Mouse (Mus musculus) midbrain, postnatal 0 days (tissue): ENCODE results near the gene Rtn4rl1. TPM values are rescaled to one million over a fixed set of nuclear protein-coding genes. Genes with fewer than 3 reads are reported as not detected.

ENCODE experiments used
- ATAC-seq: fragments of 200-750 bp; cut with Nextera tagmentation; 2 replicates; pipeline ENCODE4 v1.8.0; 2017; ENCODE audit warnings: moderate number of reproducible peaks, mild to moderate bottlenecking, moderate TSS enrichment, moderate library complexity; ENCODE audit not compliant: low FRiP score
- DNase-seq: peaks from one replicate; pipeline ENCODE4 v3.0.0-alpha.2; 2015; ENCODE audit warnings: low spot score
- H3K27ac ChIP-seq: fragments of 300-500 bp; sonication (generic); 2 replicates; pipeline ENCODE4 v1.5.1; 2014; ENCODE audit warnings: low read depth, mild to moderate bottlenecking, low read length, mixed read lengths
- H3K27me3 ChIP-seq: fragments of 300-500 bp; sonication (generic); 2 replicates; pipeline ENCODE4 v1.6.1; 2014; ENCODE audit warnings: low read length, control low read depth, mixed read lengths; ENCODE audit not compliant: insufficient read depth
- H3K36me3 ChIP-seq: fragments of 300-500 bp; sonication (generic); 2 replicates; pipeline ENCODE4 v1.6.1; 2014; ENCODE audit warnings: low read length, control low read depth, mixed read lengths; ENCODE audit not compliant: insufficient read depth
- H3K4me1 ChIP-seq: fragments of 300-500 bp; sonication (generic); 2 replicates; pipeline ENCODE4 v1.6.1; 2014; ENCODE audit warnings: mild to moderate bottlenecking, control low read depth, antibody characterized with exemption, low read length, mixed read lengths; ENCODE audit not compliant: insufficient read depth
- H3K4me2 ChIP-seq: fragments of 300-500 bp; sonication (generic); 2 replicates; pipeline ENCODE4 v1.6.1; 2014; ENCODE audit warnings: low read depth, mild to moderate bottlenecking, low read length, mixed read lengths; ENCODE audit not compliant: poor library complexity, severe bottlenecking
- H3K4me3 ChIP-seq: fragments of 300-500 bp; sonication (generic); 2 replicates; pipeline ENCODE4 v1.5.1; 2014; ENCODE audit warnings: low read depth, mild to moderate bottlenecking, low read length, moderate library complexity
- H3K9ac ChIP-seq: fragments of 300-500 bp; sonication (generic); replicated peaks from 2 replicates; pipeline ENCODE4 v1.6.1; 2014; ENCODE audit warnings: mild to moderate bottlenecking, low read length, moderate library complexity, mixed read lengths; ENCODE audit not compliant: poor library complexity, severe bottlenecking
- H3K9me3 ChIP-seq: fragments of 300-500 bp; sonication (generic); 2 replicates; pipeline ENCODE4 v1.6.1; 2016; ENCODE audit warnings: low read length, control low read depth
- CTCF ChIP-seq: IDR thresholded peaks from 2 replicates; pipeline ENCODE4 v1.5.1; 2016; ENCODE audit warnings: antibody characterized with exemption, mild to moderate bottlenecking
- WGBS: fragments of 180-500 bp; shearing (Covaris S2); extraction: QIAGEN DNeasy Blood & Tissue Kit; methylation state at CpG from one replicate; pipeline ENCODE4 v1.1.7; 2014; 5-methylcytosine and 5-hydroxymethylcytosine counted together
- polyA plus RNA-seq: library from polyadenylated mRNA; unstranded; fragments of >200 nt; fragmentation: Nextera tagmentation; extraction: Ambion mirVana; gene quantifications from 2 replicates; pipeline ENCODE4 v1.2.1, GENCODE M21; 2015
- total RNA-seq: library from RNA; depleted of rRNA; stranded (reverse); fragments of >200 nt; gene quantifications from 2 replicates; pipeline ENCODE4 v1.2.3, GENCODE M21; 2014

Rtn4rl1 gene
- total and polyA plus RNA-seq, 2 experiments from 2014 or later = 17.5 to 18.5 TPM

DNA sequence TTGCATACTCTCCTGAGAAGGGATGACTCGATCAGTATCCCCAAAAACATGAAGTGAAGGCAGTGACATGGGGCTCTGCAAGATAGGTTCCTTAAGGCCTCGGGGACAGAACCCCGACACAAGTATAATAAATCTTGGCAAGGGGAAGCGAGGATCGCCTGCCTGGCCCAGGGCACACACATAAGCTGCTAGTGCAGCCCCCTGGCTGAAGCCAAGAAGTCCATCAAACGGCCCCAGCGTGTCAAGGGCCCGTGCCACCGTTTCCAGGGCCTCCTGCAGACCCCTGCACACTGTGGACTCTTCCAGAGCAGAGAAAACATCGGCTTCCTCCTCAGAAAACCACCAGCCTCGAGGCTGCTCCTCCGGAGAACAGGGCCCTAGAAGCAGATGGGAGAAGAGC lies 15.6 kb upstream of the Rtn4rl1 start:
- Histone ChIP-seq H3K4me1 (0 out of 2 replicates have a peak, but pooled peaks cover 3% of the 10 kb centered on the region), H3K9me3 (no peaks in the 10 kb centered on the region), H3K27me3 (no peaks in the 10 kb centered on the region), H3K36me3 (peaks cover 26% of the 10 kb centered on the region), H3K4me3 (peak overlapping the region; percentile 71), H3K4me2 (peak overlapping the region; percentile 93), H3K9ac (peak overlapping the region; percentile 78), H3K27ac (peak overlapping the region; percentile 71; the same call in 1 of the 2 replicates)
- DNase-seq = no peak
- no peak for ATAC-seq
- 60% methylated on average over 12 of the region's 12 CpGs for WGBS
- TF ChIP-seq CTCF = no peak

DNA sequence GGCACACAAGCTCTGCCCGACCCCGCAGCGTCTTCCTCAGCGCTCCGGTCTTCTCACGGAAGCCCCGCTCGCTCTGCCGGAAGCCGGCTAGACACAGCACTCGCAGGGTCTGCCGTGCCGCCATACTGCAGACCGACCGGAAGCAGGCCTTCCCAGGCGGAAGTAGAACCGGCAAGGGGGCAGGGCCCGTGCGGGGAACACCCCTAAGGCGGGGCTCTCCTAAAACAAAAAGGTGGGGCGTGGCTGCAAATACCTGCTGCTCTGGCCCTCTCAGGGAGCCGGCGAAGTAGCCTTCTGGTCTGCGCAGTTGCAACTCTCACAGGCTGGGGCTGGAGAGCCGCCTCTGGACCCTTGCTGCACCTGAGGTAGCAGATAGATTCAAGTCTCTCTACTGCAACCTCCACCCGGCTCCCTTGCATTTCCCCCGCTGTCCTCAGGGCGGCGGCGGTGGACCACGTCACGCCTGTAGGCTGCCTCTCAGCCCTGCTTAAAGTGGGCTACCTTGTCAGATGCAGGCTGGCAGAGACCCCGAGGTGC lies 14.8 kb upstream of the Rtn4rl1 start, which contains the start of gene Ovca2:
Gene Ovca2, minus strand, starts transcription at position 164 of the 537 bp plus-strand sequence.
- H3K27me3 ChIP-seq = no peaks in the 10 kb centered on the region
- ATAC-seq (peak; percentile 92), DNase-seq (peak; percentile 96)
- peak within 1 kb of the TSS; percentile 93 for H3K4me2 ChIP-seq
- peak within 1 kb of the TSS; percentile 71 for H3K27ac ChIP-seq
- peak within 1 kb of the TSS; percentile 71 for H3K4me3 ChIP-seq
- no peaks in the 10 kb centered on the region for H3K9me3 ChIP-seq
- peaks cover 32% of the 10 kb centered on the region for H3K36me3 ChIP-seq
- 0 out of 2 replicates have a peak, but pooled peaks cover 3% of the 10 kb centered on the region for H3K4me1 ChIP-seq
- peak; percentile 95 for TF ChIP-seq CTCF
- H3K9ac ChIP-seq = peak within 1 kb of the TSS; percentile 78
- 0% methylated on average over 33 of the region's 33 CpGs for WGBS

DNA sequence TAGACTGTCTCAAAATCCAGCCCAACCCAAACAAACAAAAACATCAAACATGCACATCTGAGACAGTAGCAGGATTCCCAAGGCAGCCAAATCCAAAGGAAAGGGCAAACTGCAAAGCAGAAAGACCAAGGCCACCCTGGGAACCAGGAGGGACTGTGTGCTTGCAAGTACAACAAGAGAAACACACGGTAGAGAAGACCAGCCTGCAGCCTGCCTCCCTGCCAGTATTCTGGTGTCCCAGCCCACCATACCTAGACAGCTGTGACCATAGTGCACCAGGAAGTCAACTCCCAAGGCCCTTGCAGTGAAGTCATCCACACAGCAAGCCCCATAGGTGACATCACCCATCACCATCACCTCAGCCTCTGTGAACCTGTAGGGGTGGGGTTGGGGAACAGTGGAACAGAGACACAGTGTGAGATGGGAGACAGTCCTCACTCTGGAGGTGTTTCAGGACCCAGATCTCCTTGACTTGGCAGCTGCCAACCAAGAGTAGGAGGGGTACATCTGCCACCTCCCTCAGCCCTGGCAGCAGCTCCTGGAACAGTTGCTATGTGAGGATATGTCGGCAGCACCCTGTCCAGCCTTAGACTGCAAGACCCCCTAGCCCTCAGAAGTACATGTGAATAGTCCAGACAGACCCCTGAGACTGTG lies 9.5 kb upstream of the Rtn4rl1 start:
- H3K27ac ChIP-seq = no peak overlapping the region
- TF ChIP-seq CTCF = no peak
- no peaks in the 10 kb centered on the region for H3K9me3 ChIP-seq
- H3K27me3 ChIP-seq = no peaks in the 10 kb centered on the region
- H3K4me2 ChIP-seq = no peak overlapping the region
- peaks cover 32% of the 10 kb centered on the region for H3K36me3 ChIP-seq
- WGBS = 74% methylated on average over 2 of the region's 2 CpGs
- no peak for ATAC-seq
- no peaks in the 10 kb centered on the region for H3K4me1 ChIP-seq
- H3K9ac ChIP-seq = no peak overlapping the region
- DNase-seq = no peak
- H3K4me3 ChIP-seq = no peak overlapping the region

DNA sequence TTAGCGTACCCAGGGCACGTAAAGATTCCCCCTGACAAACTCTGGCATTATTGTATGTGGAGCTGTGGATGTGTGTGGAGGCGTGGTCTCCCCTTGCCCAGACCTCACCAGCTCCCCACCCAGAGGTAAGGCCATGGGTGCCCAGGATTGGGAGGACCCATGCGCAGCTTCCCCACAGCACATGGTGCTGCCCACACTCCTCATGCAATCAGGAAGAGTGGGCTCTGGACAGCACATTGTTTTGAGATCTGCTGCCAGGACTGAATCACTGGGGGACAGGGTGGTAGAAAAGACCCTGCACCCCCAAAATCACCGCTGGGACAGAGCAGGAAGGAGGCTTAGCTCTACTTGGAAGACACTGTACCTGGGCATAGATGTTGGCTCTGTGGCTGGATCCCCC lies 9.0 kb upstream of the Rtn4rl1 start:
- Histone ChIP-seq H3K4me1 (peaks cover 3% of the 10 kb centered on the region; the same call in 1 of the 2 replicates), H3K27ac (no peak overlapping the region), H3K4me3 (no peak overlapping the region), H3K9ac (0 out of 2 replicates have a peak overlapping the region, but pooled peaks have one; percentile 13), H3K4me2 (no peak overlapping the region), H3K27me3 (no peaks in the 10 kb centered on the region), H3K36me3 (peaks cover 32% of the 10 kb centered on the region), H3K9me3 (no peaks in the 10 kb centered on the region)
- no peak for ATAC-seq
- DNase-seq = no peak
- 82% methylated on average over 5 of the region's 5 CpGs for WGBS
- TF ChIP-seq CTCF = no peak

DNA sequence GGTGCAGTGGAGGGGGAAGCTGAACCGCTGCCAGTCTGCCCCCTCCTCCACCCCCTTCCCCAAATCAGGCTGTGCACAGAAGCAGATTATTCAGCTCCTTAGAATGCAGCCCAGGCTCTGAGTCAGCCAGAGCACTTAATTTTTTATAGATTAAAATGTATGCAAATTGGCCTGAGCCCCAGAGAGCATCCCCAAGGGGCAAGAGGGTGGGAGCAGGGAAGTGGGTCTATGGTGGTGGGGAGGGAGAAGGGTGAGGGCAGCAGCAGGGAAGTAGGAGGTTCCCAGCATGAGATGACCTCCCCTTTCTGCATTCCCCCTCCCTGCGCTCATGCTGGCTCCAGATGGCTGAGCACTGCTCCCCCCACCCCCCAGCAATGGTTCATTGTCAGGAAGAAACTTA lies 8.6 kb upstream of the Rtn4rl1 start:
- no peaks in the 10 kb centered on the region for H3K9me3 ChIP-seq
- ATAC-seq = no peak
- 37% methylated on average over 2 of the region's 2 CpGs for WGBS
- peaks cover 7% of the 10 kb centered on the region; the same call in 1 of the 2 replicates for H3K4me1 ChIP-seq
- H3K27me3 ChIP-seq = no peaks in the 10 kb centered on the region
- peaks cover 32% of the 10 kb centered on the region for H3K36me3 ChIP-seq
- H3K4me3 ChIP-seq = no peak overlapping the region
- TF ChIP-seq CTCF = no peak
- no peak for DNase-seq
- no peak overlapping the region for H3K4me2 ChIP-seq
- H3K9ac ChIP-seq = peak overlapping the region; percentile 13; the same call in 1 of the 2 replicates
- H3K27ac ChIP-seq = no peak overlapping the region
